Mouse (Mus musculus): ENCODE data around the gene Fth1.

Gene Fth1

GRCm38 (mm10) chr19:9992011-9992958 lies 11.9 kb downstream of the Fth1 start:
- no peak for DNase-seq

GRCm38 (mm10) chr19:9993036-9993656 lies 12.7 kb downstream of the Fth1 start:
- DNase-seq = peak; percentile 96

DNA sequence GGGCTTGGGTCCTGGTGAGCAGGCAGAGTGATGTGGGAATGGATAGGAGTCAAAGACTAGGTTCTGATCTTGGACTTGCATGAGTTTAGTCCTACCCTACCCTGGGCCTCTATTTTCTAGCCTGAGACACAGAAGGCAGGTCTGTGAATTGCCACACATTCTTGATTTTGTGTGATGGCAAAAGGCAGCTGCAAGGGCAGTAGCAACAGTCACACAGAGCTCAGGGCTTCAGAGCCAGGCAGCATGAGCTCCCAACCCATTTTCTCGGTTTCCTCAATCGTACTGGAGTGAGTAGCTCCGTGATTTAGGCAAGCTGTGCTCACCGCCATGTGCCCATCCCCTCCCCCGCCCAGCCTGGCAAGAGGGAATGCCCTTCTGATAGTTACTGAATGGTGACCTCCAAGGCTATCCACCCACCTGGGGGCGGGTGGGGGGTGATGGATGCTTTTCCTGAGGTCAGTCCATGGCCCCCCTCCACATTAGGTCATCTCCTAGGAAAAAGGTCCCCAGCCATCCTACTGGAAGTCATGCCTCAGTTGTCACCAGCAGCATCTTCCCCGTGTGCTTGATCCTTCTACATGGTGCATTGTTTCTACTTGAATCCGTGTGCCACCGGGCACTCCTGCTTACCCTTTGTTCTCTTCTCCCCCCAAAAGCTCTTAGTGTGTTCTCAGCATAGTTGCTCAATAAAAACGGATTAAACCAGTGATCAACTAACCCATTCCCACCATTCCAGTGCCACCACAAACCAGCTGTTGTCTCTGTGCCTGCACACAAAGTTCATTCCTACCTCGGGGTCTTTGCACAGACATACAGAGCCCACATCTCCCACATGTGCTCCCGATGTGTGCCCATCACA lies 17.0 kb downstream of the Fth1 start:
- no peak for DNase-seq

GRCm38 (mm10) chr19:9998063-9998416 lies 17.6 kb downstream of the Fth1 start:
- DNase-seq = no peak

GRCm38 (mm10) chr19:9998736-9999486 lies 18.5 kb downstream of the Fth1 start:
- no peak for DNase-seq

DNA sequence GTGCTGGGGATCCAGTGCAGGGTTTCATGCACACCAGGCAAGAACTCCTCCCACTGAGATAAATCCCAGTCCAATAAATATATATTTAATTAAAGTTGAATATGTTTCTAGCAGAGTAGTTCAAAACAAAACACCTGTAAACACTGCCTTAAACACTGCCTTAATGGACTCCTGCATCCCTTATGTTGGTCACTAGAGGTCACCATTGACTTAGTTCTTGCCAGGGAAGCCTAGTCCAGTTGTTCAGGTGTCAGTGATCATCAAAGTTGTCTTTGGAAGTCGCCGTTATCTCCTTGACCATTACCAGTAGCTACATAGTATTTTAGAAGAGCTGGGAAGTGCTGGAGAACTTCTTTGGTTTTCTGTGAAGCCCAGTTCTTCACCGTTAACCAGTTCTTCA lies 19.9 kb downstream of the Fth1 start:
- DNase-seq = peak; percentile 52

DNA sequence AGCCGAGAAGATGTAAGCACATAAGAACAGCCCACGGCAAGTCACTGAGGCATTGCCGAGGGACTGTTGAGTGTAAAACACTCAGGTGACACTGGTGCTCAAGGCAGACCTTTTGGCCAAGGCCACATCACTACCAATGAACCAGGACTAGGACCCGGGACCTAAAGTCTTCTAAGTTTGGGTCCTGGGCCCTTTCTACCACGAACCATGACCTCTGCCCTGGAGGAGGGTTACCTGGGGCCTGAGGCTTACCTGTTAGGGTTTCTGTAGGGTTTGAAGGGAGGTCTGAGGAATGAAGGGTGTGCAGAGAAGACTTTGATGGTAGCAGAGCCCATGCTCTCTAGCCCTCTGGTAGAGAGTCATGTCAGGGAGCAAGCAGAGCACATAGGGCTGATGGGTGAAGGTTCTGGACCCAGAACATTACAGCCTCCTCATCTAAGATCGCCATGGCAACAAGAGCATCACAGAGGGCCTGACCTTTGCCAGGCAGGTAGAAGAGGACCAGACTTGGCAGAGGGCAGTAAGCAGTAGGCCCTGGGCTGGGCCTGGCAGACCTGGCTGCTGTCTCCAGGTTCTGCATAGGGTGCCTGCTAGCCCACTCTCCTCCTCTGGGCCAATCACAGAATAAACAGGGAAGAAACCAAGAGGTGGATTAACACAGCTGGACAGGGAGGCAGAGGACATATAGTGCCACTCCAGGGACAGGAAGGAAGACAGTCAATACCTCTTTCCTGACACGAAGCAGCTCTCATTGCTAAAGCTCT lies 21.0 kb downstream of the Fth1 start, which contains the start of the genes Best1 and Rab3il1:
Best1 (minus strand) TSS at position 428 of the 764 bp plus-strand sequence.
Rab3il1 (plus strand) TSS at position 464 of the 764 bp plus-strand sequence.
- no peak for DNase-seq

GRCm38 (mm10) chr19:10003696-10004095 lies 23.3 kb downstream of the Fth1 start:
- DNase-seq = no peak

- no peak for DNase-seq
Measured at GRCm38 (mm10) chr19:10011408-10011807, 31.0 kb downstream of the Fth1 start.

DNA sequence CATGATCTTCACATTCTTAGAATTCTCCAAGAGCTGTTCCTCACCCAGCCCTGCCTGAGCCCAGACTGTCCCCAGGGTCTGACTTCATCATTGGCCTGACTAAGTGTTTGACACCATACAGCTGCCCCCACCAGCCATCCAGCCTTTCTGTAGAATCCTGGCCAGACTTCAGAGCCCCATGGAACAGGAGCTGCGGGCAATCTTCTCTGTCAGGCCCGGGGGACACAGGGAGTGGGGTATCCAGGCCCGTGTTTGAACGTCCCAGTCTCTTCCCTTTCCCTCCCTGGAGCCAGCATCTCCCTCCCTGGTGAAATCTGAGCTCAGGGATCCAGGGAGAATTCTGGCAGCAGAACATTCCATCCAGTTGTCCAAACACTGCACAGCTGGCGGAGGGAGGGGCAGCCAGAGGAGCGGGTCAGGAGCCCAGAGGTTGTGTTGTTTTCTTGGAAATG lies 32.5 kb downstream of the Fth1 start:
- DNase-seq = peak; percentile 80

GRCm38 (mm10) chr19:10013348-10013747 lies 33.0 kb downstream of the Fth1 start:
- DNase-seq = peak; percentile 60

DNA sequence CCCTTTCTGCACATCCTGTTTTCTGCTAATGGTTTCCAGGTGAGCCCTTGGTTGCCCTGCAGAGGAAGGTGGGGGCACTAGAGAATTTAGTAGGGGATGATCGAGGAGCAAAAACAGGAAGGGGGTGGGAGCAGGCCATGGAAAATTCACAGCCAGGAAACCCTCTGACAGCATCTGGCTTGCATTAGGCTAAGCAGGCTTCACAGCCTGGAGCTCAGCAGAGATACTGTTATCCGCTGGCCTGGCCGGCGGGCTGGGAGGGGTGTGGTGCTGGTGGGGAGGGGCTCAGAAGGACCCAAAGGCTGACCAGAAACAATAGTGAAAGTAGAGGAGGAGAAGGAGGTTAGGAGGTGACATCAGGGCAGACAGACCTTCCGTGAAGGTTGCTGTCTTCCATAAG lies 33.5 kb downstream of the Fth1 start:
- DNase-seq = peak; percentile 73

DNA sequence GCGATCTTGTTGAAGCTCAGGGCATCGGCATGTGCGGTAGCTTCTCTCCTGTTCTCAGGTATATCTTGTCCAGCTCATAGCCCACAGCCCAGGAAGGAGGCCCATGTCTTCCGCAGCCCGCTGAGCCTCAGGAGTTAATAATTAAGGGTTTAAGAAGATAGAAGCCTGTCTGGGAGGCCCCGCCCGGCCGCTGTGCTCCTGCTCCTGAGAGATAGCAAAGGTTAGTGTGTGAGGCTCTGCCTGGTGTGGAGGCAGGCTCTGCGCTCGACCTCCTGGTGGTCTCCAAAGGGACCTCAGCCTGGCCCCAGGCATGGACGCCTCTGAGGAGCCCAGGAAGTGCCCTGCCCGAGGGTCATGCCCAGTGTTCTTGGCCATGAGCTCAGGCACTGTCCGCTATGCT lies 34.4 kb downstream of the Fth1 start:
- DNase-seq = peak; percentile 67

GRCm38 (mm10) chr19:10015442-10015841 lies 35.0 kb downstream of the Fth1 start:
- no peak for DNase-seq

GRCm38 (mm10) chr19:10016151-10016550 lies 35.8 kb downstream of the Fth1 start:
- no peak for DNase-seq

DNA sequence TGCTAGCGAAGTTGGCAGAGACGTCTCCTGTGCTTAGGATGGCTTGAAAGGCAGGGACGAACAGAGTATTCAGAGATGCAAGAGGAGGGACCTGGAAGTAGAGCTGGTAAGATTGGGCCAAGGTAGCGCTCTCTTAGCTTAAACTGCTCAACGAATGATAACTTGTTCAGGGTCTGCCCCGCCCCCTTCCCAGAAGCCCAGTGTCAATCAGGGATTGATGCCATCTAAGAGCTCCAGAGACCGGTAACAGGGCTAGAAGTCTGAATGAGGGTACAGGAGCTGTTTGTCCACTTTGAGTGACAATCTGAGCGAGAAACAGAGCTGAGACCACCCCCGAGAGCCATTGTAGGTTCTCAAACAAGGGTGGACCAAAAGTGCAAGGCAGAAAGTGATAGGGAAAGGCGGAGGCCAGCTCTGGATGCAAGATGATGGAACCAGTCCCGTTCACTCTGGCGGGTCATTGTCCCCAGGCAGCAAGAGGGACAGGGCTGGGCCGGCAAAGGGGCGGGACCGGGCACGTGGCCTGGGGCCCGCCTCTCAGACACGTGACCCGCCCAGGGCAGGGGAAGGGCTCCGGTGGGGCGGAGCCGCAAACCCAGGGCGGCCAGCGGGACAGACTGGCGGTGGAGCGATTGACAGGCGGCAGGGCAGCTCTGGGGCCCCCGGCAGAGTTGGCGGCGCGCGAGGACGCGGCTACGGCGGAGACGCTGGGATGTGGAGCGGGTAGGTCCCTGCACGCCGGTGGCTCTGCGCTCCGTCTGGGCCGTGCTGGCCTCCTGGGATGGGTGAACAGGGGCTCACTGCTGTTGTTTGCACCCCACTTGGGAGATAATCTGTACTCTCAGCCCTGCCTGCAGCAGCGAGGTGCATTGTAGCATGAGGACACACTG lies 37.5 kb downstream of the Fth1 start:
- DNase-seq = peak; percentile 96

- no peak for DNase-seq
Measured at GRCm38 (mm10) chr19:10018527-10018818, 38.1 kb downstream of the Fth1 start.

- no peak for DNase-seq
Measured at GRCm38 (mm10) chr19:10019214-10019760, 38.9 kb downstream of the Fth1 start.

DNA sequence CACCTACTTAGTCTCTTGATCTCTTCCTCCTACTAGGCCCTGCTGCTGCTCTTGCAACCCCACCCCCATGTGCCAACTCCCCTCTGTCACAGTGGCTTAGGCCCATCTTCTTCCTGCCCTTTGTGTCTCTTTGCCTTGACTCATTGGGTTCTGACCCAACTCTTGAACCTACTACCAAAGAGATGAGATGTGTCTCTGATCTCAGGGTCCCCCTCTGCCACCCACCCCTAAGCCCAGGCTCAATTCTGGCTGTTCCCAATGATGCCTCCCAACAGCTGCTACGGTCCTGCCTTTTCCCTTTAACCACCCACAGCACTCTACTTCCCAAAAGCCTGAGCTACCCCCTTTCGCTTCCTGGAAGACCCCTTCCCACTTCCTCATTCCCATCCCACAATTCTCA lies 41.6 kb downstream of the Fth1 start:
- no peak for DNase-seq

Measured in kidney, postnatal 10 days (tissue).